In the genomic region with DNA sequence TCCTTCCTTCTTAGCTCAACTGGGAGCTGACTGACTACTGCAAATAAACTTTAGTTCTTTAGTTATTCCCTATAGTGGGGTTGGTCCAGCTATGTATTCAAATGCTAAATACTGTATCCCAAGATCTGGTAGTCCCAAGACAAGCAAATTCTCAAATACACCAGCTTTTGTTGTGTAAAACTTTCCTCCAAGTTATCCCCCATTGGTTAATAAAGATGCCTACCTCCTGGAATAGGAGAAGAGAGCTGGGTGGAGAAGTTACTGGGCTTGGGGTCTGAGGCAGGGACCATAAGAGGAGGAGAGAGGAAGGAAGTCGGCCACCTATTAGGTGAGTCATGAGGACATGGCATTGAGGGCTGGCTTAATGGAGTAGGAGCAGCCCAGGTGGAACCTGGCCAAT, we compare ENCODE assay signal across 21 mouse cellular contexts.
"Had no signal": no experiment of that assay in that cellular context is flagged by ENCODE, and none has a peak within 500 bp of the region (broad histone marks: within the 10 kb centered on the region; RNA-seq: fewer than 3 reads in every experiment).

No protein-coding gene starts in this region.

- H3K4me3 ChIP-seq: liver, embryonic 15.5 days; megakaryocyte, embryonic 14.5 days; midbrain, embryonic 13.5 days; midbrain, embryonic 15.5 days; neural tube, embryonic 13.5 days; neural tube, embryonic 15.5 days; stomach, embryonic 15.5 days had no signal

- H3K4me2 ChIP-seq: liver, embryonic 15.5 days; lung, embryonic 14.5 days; midbrain, embryonic 11.5 days; midbrain, embryonic 13.5 days; midbrain, embryonic 15.5 days; neural tube, embryonic 13.5 days; neural tube, embryonic 15.5 days; stomach, embryonic 15.5 days had no signal

- H3K27me3 ChIP-seq: liver, embryonic 15.5 days; megakaryocyte, embryonic 14.5 days; midbrain, embryonic 13.5 days; midbrain, embryonic 15.5 days; neural tube, embryonic 13.5 days; neural tube, embryonic 15.5 days; stomach, embryonic 15.5 days had no signal

- H3K4me1 ChIP-seq: liver, embryonic 15.5 days; megakaryocyte, embryonic 14.5 days; midbrain, embryonic 13.5 days; midbrain, embryonic 15.5 days; neural tube, embryonic 13.5 days; neural tube, embryonic 15.5 days; stomach, embryonic 15.5 days had no signal

- DNase-seq: lung, adult 18-20 months; lung, embryonic 14.5 days; lung, postnatal 10 days; lung, postnatal 4 days; retina, postnatal 1 day; right cerebral cortex, adult 18-20 months; right cerebral cortex, postnatal 25 days; right cerebral cortex, postnatal 4 days; spleen, adult 18-20 months; thymus, adult 18-20 months; thymus, postnatal 14 days; thymus, postnatal 36 days had no signal

- ATAC-seq: midbrain, embryonic 13.5 days; midbrain, embryonic 15.5 days had no signal

- H3K27ac ChIP-seq: liver, embryonic 15.5 days; midbrain, embryonic 13.5 days; midbrain, embryonic 15.5 days; neural tube, embryonic 13.5 days; neural tube, embryonic 15.5 days; stomach, embryonic 15.5 days; stomach, postnatal 0 days had no signal

- H3K36me3 ChIP-seq: liver, embryonic 15.5 days; midbrain, embryonic 13.5 days; midbrain, embryonic 15.5 days; neural tube, embryonic 13.5 days; neural tube, embryonic 15.5 days; stomach, embryonic 15.5 days had no signal

- H3K9me3 ChIP-seq: liver, embryonic 15.5 days; megakaryocyte, embryonic 14.5 days; midbrain, embryonic 13.5 days; midbrain, embryonic 15.5 days; neural tube, embryonic 13.5 days; neural tube, embryonic 15.5 days; stomach, embryonic 15.5 days had no signal

- H3K9ac ChIP-seq: liver, embryonic 15.5 days; lung, embryonic 14.5 days; midbrain, embryonic 13.5 days; midbrain, embryonic 15.5 days; neural tube, embryonic 13.5 days; neural tube, embryonic 15.5 days; stomach, embryonic 15.5 days had no signal
